36 mouse cellular contexts compared by ENCODE assay signal in genomic region chr14:7786073-7786472, GRCm38 (mm10). TPM values are rescaled to one million over a fixed set of nuclear protein-coding genes. Genes with fewer than 3 reads are reported as not detected.
DNase-seq lines count a peak whose midpoint lies in the region; ATAC-seq and TF ChIP-seq lines count a peak whose summit lies in the region.
"Had no signal": no experiment of that assay in that cellular context is flagged by ENCODE, and none has a peak within 500 bp of the region (broad histone marks: within the 10 kb centered on the region; RNA-seq: fewer than 3 reads in every experiment).

No protein-coding gene starts in this region.

- no peak for TF ChIP-seq POLR2A in MEL (IDR thresholded peaks at IDR 0.05; ENCODE audit: control insufficient read depth in 1 of 2, insufficient read depth in 1 of 2, low read depth in 1 of 2, low read length in 2 of 2, poor library complexity in 1 of 2)

- TF ChIP-seq RAD21 in MEL (IDR thresholded peaks at IDR 0.05; ENCODE audit: low read depth, low read length), result no peak

- no peak overlapping the region for H3K4me2 ChIP-seq in liver, postnatal 0 days (ENCODE audit: low read depth, low read length)
- H3K4me2 ChIP-seq: embryonic facial prominence, embryonic 13.5 days; forebrain, embryonic 15.5 days; kidney, embryonic 15.5 days; limb, embryonic 15.5 days; midbrain, embryonic 12.5 days; neural tube, embryonic 13.5 days; stomach, embryonic 15.5 days had no signal

- no peak overlapping the region for H3K27ac ChIP-seq in MEL (ENCODE audit: control insufficient read depth, low read depth, low read length)
- H3K27ac ChIP-seq in liver, postnatal 0 days (ENCODE audit: low read depth), result no peak overlapping the region
- H3K27ac ChIP-seq: embryonic facial prominence, embryonic 13.5 days; forebrain, embryonic 10.5 days; forebrain, embryonic 15.5 days; hindbrain, embryonic 10.5 days; kidney, embryonic 15.5 days; left cerebral cortex, adult 2 months; limb, embryonic 10.5 days; limb, embryonic 15.5 days; midbrain, embryonic 12.5 days; neural tube, embryonic 13.5 days; stomach, embryonic 15.5 days had no signal

- H3K4me1 ChIP-seq in MEL (ENCODE audit: control insufficient read depth in 1 of 2, insufficient read depth in 2 of 2, low read length in 2 of 2), result peaks cover 0 to 2% of the 10 kb centered on the region in 2 experiments; a peak in 1 of 4 replicates
- peaks cover under 1% of the 10 kb centered on the region; the same call in 1 of the 2 replicates for H3K4me1 ChIP-seq in liver, postnatal 0 days (ENCODE audit: insufficient read depth)

- no peak for TF ChIP-seq EP300 in MEL (IDR thresholded peaks at IDR 0.05; ENCODE audit: low read depth in 1 of 2, low read length in 2 of 2)
- no peak for TF ChIP-seq EP300 in liver, postnatal 0 days (IDR thresholded peaks at IDR 0.05; ENCODE audit: low read depth)

- DNase-seq in gastrocnemius, postnatal 14 days, result peak; percentile 35
- no peak for DNase-seq in gastrocnemius, postnatal 10 days
- peak; percentile 22 for DNase-seq in MEL (ENCODE audit: low read depth, low spot score)
- DNase-seq in liver, result peak; percentile 66
- DNase-seq in liver, postnatal 0 days, result peak; percentile 38
- no peak for DNase-seq in embryo, embryonic 10 days (ENCODE audit: low spot score)
- DNase-seq in left cerebral cortex, postnatal 25 days (ENCODE audit: low spot score in 2 of 2), result no peak
- no peak for DNase-seq in urinary bladder, postnatal 25 days (ENCODE audit: low spot score)
- DNase-seq: adrenal gland, adult 2 months; cerebellum, adult 11 months; cerebellum, adult 9-10 months; cerebellum, postnatal 36 days; heart, postnatal 14 days; kidney, adult 18-20 months; kidney, postnatal 25 days; lung, adult 2 months; lung, postnatal 10 days had no signal

- H3K36me3 ChIP-seq in MEL (ENCODE audit: control insufficient read depth in 1 of 2, insufficient read depth in 2 of 2, low read length in 2 of 2), result no peaks in the 10 kb centered on the region; a peak in 1 of 4 replicates
- no peaks in the 10 kb centered on the region for H3K36me3 ChIP-seq in liver, postnatal 0 days (replicated peaks; ENCODE audit: insufficient read depth, low read length)
- H3K36me3 ChIP-seq: embryonic facial prominence, embryonic 13.5 days; forebrain, embryonic 10.5 days; forebrain, embryonic 15.5 days; hindbrain, embryonic 10.5 days; kidney, embryonic 15.5 days; limb, embryonic 10.5 days; limb, embryonic 15.5 days; midbrain, embryonic 12.5 days; neural tube, embryonic 13.5 days; stomach, embryonic 15.5 days had no signal

- 24% methylated on average over 13 of the region's 13 CpGs for WGBS in liver, postnatal 0 days (ENCODE audit: insufficient replicate concordance)

- no peak overlapping the region for H3K9ac ChIP-seq in MEL (ENCODE audit: control insufficient read depth, low read depth, low read length, poor library complexity, severe bottlenecking)
- H3K9ac ChIP-seq in liver, postnatal 0 days (replicated peaks), result no peak overlapping the region
- H3K9ac ChIP-seq: embryonic facial prominence, embryonic 13.5 days; forebrain, embryonic 15.5 days; kidney, embryonic 15.5 days; limb, embryonic 15.5 days; midbrain, embryonic 12.5 days; neural tube, embryonic 13.5 days; stomach, embryonic 15.5 days had no signal

- H3K4me3 ChIP-seq in MEL (ENCODE audit: control insufficient read depth in 1 of 2, insufficient read depth in 1 of 2, low read depth in 2 of 2, low read length in 2 of 2), result no peak overlapping the region
- no peak overlapping the region for H3K4me3 ChIP-seq in liver, postnatal 0 days (ENCODE audit: low read depth, low read length)
- H3K4me3 ChIP-seq: embryonic facial prominence, embryonic 13.5 days; forebrain, embryonic 10.5 days; forebrain, embryonic 15.5 days; hindbrain, embryonic 10.5 days; kidney, embryonic 15.5 days; left cerebral cortex, adult 2 months; limb, embryonic 10.5 days; limb, embryonic 15.5 days; midbrain, embryonic 12.5 days; neural tube, embryonic 13.5 days; stomach, embryonic 15.5 days had no signal

- no peaks in the 10 kb centered on the region for H3K27me3 ChIP-seq in MEL (ENCODE audit: control insufficient read depth in 1 of 2, insufficient read depth in 2 of 2, low read length in 2 of 2)
- H3K27me3 ChIP-seq in liver, postnatal 0 days (ENCODE audit: insufficient read depth, low read length), result peaks cover 2% of the 10 kb centered on the region; the same call in 1 of the 2 replicates
- H3K27me3 ChIP-seq: forebrain, embryonic 15.5 days; kidney, embryonic 15.5 days; limb, embryonic 15.5 days; stomach, embryonic 15.5 days had no signal

- no peak for ATAC-seq in liver, postnatal 0 days
- ATAC-seq: activated CD4-positive, CD25-positive, alpha-beta regulatory T cell, adult 4 months; forebrain, embryonic 15.5 days; hindbrain, embryonic 16.5 days had no signal

- no peak for TF ChIP-seq CTCF in MEL (IDR thresholded peaks at IDR 0.05 in 2 of 3, conservative IDR thresholded peaks at IDR 0.05 in 1 of 3; ENCODE audit: control insufficient read depth in 1 of 3, insufficient read depth in 1 of 3, low read depth in 2 of 3, low read length in 3 of 3, poor library complexity in 1 of 3, severe bottlenecking in 1 of 3)
- no peak for TF ChIP-seq CTCF in liver, postnatal 0 days (IDR thresholded peaks at IDR 0.05; ENCODE audit: low read depth)

- intact Hi-C loops in gastrocnemius, postnatal 14 days (cut with DNase I; ENCODE audit: low total_unique reads), result no loop called here
- intact Hi-C loops in left cerebral cortex, postnatal 25 days (cut with DNase I), result no loop called here

- H3K79me2 ChIP-seq in MEL (ENCODE audit: control insufficient read depth, insufficient read depth, low read length, poor library complexity), result no peaks in the 10 kb centered on the region

- H3K9me3 ChIP-seq in MEL (replicated peaks; ENCODE audit: insufficient read depth, low read length), result no peaks in the 10 kb centered on the region
- no peaks in the 10 kb centered on the region for H3K9me3 ChIP-seq in liver, postnatal 0 days (ENCODE audit: low read length)
- H3K9me3 ChIP-seq: embryonic facial prominence, embryonic 13.5 days; forebrain, embryonic 10.5 days; forebrain, embryonic 15.5 days; hindbrain, embryonic 10.5 days; kidney, embryonic 15.5 days; limb, embryonic 10.5 days; limb, embryonic 15.5 days; midbrain, embryonic 12.5 days; neural tube, embryonic 13.5 days; stomach, embryonic 15.5 days had no signal

TF ChIP-seq in MEL, 35 proteins besides CTCF, POLR2A, EP300 and RAD21:
- TF ChIP-seq UBTF (IDR thresholded peaks at IDR 0.05; ENCODE audit: borderline replicate concordance, insufficient read depth, low read depth, low read length), result no peak
- TF ChIP-seq RCOR1 (IDR thresholded peaks at IDR 0.05; ENCODE audit: low read depth, low read length), result no peak
- TF ChIP-seq ELF1 (IDR thresholded peaks at IDR 0.05; ENCODE audit: low read depth, low read length), result no peak
- TF ChIP-seq BHLHE40 (IDR thresholded peaks at IDR 0.05; ENCODE audit: borderline replicate concordance, low read depth, low read length), result no peak
- no peak for TF ChIP-seq CHD2 (IDR thresholded peaks at IDR 0.05; ENCODE audit: low read length)
- TF ChIP-seq NELFE (IDR thresholded peaks at IDR 0.05; ENCODE audit: low read depth, low read length), result no peak
- TF ChIP-seq SMC3 (IDR thresholded peaks at IDR 0.05; ENCODE audit: low read depth, low read length), result no peak
- TF ChIP-seq SIN3A (IDR thresholded peaks at IDR 0.05; ENCODE audit: low read length), result no peak
- no peak for TF ChIP-seq MYB (IDR thresholded peaks at IDR 0.05; ENCODE audit: low read depth, low read length)
- no peak for TF ChIP-seq USF2 (IDR thresholded peaks at IDR 0.05; ENCODE audit: borderline replicate concordance in 1 of 2, insufficient read depth in 1 of 2, low read depth in 1 of 2, low read length in 2 of 2)
- TF ChIP-seq MAFK (IDR thresholded peaks at IDR 0.05; ENCODE audit: borderline replicate concordance, low read depth, low read length), result no peak
- TF ChIP-seq HCFC1 (IDR thresholded peaks at IDR 0.05; ENCODE audit: low read depth, low read length), result no peak
- no peak for TF ChIP-seq TBP (IDR thresholded peaks at IDR 0.05; ENCODE audit: low read depth, low read length)
- TF ChIP-seq TCF12 (IDR thresholded peaks at IDR 0.05; ENCODE audit: low read depth, low read length), result no peak
- no peak for TF ChIP-seq E2F4 (IDR thresholded peaks at IDR 0.05; ENCODE audit: borderline replicate concordance, low read depth, low read length)

RNA-seq across cellular contexts. Expression of gene Gm26661, which starts 5.3 kb away (rescaled TPM):
- not detected for total RNA-seq in gastrocnemius, postnatal 14 days (2021)
- total RNA-seq in gastrocnemius, postnatal 10 days (2021), result not detected
- not detected in 2 replicates for total RNA-seq in MEL (2012; rRNA removed)
- not detected for polyA plus RNA-seq in MEL (2012; ENCODE audit: insufficient read depth in 1 of 2, insufficient read length in 2 of 2, low read depth in 1 of 2, low replicate concordance in 2 of 2, missing spikeins in 1 of 2)
- polyA plus RNA-seq in liver, postnatal 0 days (2015; fragmentation: Nextera tagmentation; extraction: Ambion mirVana), result not detected in 2 replicates
- not detected for total RNA-seq in left cerebral cortex, postnatal 25 days (2021)
- total RNA-seq: adrenal gland, adult 2 months; gastrocnemius, postnatal 36 days; heart, postnatal 14 days; layer of hippocampus, adult 18-20 months; layer of hippocampus, postnatal 10 days; left cerebral cortex, adult 2 months had no signal
- polyA plus RNA-seq: activated CD4-positive, CD25-positive, alpha-beta regulatory T cell, adult 4 months; adrenal gland, adult 2 months; embryonic facial prominence, embryonic 13.5 days; forebrain, embryonic 10.5 days; forebrain, embryonic 15.5 days; frontal cortex, adult 2 months; heart, embryonic 14.5 days; hindbrain, embryonic 10.5 days; intestine, embryonic 14.5 days; kidney, embryonic 15.5 days; limb, embryonic 10.5 days; limb, embryonic 15.5 days; lung, adult 2 months; midbrain, embryonic 12.5 days; neural tube, embryonic 13.5 days; stomach, embryonic 15.5 days had no signal

RNA-seq across cellular contexts. Expression of gene Flnb, which starts 31.7 kb away (rescaled TPM):
- 10 to 100 TPM; 19.9 to 20.8 TPM for total RNA-seq in gastrocnemius, postnatal 14 days (2021)
- 10 to 100 TPM; 29.5 to 30.8 TPM for total RNA-seq in gastrocnemius, postnatal 10 days (2021)
- 3.1 TPM in 2 replicates for total RNA-seq in MEL (2012; rRNA removed)
- 1 to 10 TPM in 1 of 2 experiments, not detected in 1; 1.0 TPM for polyA plus RNA-seq in MEL (2012; ENCODE audit: insufficient read depth in 1 of 2, insufficient read length in 2 of 2, low read depth in 1 of 2, low replicate concordance in 2 of 2, missing spikeins in 1 of 2)
- 2.5 and 2.9 TPM in 2 replicates for polyA plus RNA-seq in liver, postnatal 0 days (2015; fragmentation: Nextera tagmentation; extraction: Ambion mirVana)
- 10 to 100 TPM; 30.6 to 44.1 TPM for total RNA-seq in left cerebral cortex, postnatal 25 days (2021)

Comparison
In these comparisons a context has a peak if more than half of its experiments do, and no peak if none do; other contexts are left out.
1. DNase-seq: peak in gastrocnemius, postnatal 14 days (single experiment), MEL (single experiment), liver (single experiment) and liver, postnatal 0 days (single experiment); none in gastrocnemius, postnatal 10 days (single experiment), embryo, embryonic 10 days (single experiment), left cerebral cortex, postnatal 25 days (0 of 2) and urinary bladder, postnatal 25 days (single experiment).